Mouse (Mus musculus) embryo, embryonic 11 days (tissue): ENCODE measurements around the gene Traf7.

Experiments used
- DNase-seq: peaks from one replicate; pipeline ENCODE4 v3.0.0-alpha.2; 2015

The Traf7 gene

DNA sequence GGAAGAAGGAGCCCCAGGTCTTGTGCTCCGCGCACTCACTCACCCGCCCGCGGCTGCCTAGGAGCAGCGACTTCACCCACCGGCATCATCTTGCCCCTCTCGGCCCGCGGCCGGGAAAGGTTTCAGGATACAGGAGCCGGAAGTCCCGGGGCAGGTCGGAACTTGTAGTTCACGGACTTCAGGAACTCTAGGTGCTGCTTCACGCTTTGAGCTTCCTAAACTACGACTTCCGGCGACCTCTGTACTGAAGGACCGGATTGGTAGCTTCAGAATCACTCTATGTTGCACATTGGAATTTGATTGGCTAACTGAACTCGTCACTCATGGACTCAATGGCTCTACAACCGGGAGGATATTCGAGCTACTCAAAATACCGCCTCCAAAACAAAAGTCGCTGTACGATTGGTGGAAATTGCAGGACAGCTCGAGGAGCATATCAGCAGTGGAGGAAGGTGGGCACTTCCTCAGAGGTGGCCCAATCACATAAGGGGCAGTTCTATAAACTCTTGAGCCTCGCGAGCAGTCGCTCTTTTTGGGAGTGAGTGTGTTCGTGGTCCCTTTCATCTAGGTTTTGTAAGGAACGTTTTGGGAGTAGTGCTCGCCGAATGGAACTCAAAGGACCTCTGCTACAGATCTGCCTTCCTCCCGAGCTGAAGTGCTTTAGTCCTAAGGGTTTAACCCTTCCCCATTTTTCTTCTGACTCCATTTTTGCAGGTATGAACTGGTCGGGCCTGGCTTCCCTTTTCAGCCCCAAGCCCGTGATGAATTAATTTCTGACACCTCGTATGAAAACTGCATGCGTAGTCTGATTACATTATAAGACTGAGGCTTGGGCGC is at the start of gene Traf7:
Traf7 (minus strand) TSS at position 216 of the 837 bp plus-strand sequence.
- DNase-seq, result peak; percentile 97

DNA sequence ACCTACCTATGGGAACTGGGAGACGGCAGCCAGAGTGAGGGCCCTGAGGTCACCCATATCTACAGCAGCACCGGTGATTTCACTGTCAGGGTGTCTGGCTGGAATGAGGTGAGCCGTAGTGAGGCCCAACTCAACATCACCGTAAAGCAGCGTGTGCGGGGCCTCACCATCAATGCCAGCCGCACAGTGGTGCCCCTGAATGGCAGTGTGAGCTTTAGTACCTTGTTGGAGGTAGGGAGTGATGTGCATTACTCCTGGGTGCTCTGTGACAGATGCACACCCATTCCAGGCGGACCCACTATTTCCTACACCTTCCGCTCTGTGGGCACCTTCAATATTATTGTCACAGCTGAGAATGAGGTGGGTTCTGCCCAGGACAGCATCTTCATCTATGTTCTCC is 46.1 kb upstream of the Traf7 start:
- DNase-seq, result no peak

DNA sequence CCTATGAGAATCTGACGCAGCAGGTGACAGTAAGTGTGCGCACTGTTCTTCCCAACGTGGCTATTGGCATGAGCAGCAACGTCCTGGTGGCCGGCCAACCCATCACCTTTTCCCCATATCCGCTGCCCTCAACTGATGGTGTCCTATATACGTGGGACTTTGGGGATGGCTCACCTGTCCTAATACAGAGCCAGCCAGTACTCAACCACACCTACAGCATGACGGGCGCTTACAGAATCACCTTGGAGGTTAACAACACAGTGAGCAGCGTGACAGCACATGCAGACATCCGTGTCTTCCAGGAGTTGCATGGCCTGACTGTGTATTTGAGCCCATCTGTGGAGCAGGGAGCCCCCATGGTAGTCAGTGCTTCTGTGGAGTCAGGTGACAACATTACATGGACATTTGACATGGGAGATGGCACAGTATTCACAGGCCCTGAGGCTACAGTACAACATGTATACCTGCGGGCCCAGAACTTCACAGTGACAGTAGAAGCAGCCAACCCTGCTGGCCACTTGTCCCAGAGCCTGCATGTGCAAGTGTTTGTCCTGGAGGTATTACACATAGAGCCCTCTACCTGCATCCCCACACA is 45.0 kb upstream of the Traf7 start:
- DNase-seq, result no peak

DNA sequence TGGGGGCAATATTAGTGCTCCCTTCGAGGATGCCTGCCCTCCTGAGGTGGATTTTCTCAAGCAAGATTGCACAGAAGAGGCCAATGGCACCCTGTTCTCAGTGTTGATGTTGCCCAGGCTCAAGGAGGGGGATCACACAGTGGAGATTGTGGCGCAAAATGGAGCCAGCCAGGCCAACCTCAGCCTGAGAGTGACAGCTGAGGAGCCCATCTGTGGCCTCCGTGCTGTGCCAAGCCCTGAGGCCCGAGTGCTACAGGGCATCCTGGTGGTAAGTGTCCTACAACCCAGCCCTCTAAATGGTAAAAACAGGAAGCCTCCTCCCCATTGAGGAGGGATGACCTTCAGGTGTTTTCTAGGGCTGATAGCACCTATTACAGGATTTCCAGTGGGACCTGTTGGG is 42.1 kb upstream of the Traf7 start:
- DNase-seq, result no peak

DNA sequence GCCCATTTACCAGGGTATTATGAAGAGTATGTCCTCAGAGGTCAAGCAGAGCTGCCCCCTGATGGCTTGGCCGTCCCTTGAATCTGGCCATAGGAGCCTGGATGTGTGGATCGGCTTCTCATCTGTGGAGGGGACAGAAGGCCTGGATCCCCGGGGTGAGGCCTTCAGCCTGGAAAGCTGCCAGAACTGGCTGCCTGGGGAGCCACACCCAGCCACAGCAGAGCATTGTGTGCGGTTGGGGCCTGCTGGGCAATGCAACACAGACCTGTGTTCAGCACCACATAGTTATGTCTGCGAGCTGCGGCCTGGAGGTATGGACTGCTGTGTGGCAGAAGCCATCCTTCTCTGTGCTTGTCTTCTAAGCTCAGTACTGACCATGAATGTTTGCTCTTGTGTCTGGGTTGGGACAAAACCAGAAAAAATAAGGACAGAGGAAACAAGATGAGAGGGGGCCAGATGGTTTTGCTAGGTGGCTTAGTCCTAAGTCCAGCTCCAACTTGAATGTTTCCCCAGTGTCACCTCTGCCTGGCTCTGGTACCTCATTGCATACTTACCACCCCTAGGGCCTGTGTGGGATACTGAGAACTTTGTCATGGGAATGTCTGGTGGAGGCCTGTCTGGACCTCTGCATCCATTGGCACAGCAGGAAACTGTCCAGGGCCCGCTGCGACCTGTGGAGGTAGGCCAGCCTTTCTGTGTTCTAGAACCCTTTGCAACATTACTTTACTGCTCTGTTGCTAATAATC is 39.5 kb upstream of the Traf7 start:
- no peak for DNase-seq

DNA sequence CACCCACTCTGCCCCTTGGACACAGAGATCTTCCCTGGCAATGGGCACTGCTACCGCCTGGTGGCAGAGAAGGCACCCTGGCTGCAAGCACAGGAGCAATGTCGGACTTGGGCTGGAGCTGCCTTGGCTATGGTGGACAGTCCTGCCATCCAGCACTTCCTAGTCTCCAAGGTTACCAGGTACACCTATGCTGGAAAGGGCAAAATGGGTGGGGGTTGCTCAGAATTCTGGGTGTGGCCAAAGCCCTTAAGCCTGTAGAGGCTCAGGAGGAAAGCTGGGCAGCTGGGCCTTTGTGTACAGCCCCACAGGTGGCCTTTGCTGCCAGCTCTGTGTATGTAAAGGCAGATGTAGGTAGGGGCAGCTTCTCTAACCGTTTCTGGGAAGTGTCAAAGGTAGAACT is 38.1 kb upstream of the Traf7 start:
- DNase-seq, result no peak

DNA sequence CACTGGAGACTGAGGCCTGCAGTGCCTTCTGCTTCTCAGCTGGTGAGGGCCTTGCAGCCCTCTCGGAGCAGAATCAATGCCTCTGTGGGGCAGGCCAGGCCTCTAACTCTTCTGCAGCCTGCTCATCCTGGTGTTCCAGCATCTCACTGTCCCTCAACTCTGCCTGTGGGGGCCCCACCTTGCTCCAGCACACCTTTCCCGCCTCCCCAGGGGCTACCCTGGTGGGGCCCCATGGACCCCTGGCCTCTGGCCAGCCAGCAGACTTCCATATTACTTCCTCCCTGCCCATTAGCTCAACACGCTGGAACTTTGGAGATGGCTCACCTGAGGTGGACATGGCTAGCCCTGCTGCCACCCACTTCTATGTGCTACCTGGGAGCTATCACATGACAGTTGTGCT is 37.4 kb upstream of the Traf7 start:
- no peak for DNase-seq

DNA sequence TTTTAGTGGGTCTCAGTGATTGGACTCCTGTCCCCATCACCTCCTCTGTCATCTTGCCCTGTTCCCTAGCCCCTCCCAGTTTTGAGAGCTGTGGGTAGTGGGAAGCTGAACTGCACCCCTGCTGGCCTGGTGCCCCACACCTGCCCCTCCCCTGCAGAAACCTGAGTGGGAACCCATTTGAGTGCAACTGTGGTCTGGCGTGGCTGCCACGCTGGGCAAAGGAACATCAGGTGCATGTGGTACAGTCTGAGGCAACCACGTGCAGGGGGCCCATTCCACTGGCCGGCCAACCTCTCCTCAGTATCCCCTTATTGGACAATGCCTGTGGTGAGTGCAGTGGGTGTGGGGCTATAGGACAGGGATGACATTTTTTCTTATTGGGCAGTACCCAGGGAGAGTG is 36.7 kb upstream of the Traf7 start:
- no peak for DNase-seq

DNA sequence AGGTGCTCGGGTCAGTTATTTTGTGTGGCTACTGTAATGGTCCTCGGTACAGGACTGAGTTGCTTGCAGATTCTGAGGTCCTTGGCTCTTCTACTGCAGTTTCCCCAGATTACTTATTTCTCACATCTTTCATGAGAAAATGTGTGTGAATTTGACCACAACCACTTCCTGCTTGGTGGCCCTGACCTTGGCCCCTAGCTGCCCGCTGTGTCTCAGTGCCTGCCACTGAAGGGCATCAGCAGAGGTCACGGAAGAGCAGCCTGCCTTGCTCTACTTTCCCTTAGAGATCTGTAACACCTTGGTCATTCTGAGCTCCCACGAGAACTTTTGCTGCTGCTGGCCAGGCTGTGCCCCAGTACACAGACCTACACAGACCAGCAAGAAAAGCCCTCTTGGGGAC is 35.9 kb upstream of the Traf7 start:
- no peak for DNase-seq

DNA sequence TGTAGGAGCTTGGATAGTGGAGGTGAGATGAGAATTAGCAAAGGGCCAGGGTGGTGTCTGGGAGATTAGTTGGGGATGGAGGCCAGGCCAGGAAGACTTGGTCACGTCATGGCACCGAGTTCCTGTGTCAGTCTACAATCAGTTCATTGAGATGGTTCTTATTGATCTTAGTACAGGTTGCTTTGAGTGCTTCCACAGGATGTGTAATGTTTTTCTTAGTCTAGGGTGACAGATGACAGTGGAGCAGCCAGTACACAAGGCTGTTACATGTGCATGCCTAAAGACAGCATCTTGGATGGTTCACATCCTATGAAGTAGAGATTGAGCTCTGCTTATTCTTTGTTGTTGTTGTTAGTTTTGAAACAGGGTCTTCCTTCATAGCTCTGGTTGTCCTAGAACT is 33.9 kb upstream of the Traf7 start:
- no peak for DNase-seq

DNA sequence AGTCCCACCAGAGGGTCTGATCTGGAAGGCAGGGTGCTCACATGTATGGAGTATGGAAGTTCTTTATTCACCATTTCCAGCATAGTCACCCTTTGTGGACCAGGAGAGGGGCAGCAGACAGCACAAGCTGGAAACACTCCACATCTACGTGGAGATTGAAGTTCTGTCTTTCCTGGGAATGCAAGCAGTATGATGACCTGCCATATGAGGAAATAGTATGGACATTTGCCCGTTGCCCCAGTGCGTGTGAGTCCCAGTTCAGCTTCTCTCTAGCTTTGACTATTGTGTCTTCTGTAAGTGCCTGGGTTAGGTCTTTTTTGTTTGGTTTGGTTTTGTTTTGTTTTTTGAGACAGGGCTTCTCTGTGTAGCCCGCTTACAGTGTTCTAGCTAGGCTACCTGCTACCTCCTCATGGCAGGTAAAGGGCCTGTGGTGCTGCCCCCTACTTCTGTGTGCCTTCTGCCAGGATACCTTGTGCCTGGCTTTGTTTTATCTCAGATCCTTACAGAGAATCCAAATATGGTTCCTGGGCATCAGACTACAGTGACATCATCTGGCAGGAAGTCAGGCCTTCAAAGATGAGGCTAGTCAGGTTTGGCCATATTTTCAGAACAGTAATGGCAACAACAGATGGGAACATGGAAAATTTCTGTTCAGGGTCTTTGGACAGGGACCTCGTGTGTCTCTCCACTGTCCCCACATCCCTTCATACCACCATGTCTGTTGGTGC is 32.7 kb upstream of the Traf7 start:
- no peak for DNase-seq

DNA sequence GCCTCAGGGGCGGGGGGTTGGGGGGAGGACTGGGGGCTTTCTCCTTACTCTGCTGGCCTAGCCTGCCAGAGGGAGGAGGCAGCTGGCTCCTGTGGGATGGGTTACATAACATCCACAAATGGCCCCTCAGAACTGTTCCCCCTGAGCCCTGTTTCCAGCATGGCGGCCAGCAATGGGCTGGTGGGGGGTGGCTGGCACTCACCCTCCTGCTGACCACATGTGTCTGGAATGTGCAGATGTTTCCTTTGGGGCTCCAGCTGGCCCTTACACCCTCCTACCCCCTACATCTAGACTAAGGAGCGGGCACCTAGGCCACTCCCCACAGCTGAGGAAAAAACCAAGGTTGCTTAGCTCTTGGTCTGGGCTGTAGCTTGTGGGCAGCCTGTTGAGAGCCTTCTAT is 31.4 kb upstream of the Traf7 start:
- peak; percentile 11 for DNase-seq

DNA sequence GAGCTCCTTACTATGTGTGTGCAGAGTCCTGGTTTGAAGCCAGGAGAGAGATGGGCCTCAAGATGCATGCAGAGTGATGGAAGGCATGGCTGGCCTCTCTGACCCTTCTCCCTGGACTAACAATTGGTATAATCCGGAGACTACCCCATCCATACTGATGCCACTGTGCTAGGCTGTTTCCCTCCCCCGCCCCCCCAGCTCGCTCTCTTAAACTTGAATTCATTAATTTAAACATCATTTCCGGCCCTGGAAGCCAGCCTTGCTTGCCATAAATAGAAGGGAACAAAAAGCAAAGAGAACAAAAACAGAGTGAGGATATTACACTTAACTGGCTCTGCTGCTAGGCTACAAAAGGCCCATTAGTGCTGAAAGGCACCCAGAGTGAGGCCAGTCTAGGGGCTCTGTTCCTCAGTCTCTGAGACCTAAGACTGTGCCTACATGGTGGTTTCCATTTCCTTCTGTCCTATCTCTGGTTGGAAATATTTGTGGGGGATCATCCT is 30.9 kb upstream of the Traf7 start:
- peak; percentile 42 for DNase-seq

DNA sequence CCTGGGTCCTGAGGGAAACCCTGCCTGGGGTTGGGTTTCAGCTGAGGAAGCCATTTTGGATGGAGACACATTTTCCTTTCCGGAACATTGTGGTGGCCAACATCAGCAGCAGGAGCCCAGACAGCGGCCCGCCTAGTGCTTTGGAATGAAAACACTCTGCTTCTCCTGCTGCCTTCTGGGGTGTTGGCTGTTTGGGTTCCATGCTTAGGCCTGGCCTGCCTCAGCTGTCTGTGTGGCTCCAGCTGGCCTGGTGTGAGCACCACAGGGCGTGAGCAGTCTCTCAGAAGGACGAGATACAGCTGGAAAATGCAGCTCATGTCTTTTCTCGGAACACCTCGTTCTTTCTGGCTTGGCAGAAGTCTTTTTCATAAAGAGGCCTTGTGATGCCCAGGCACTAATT is 29.4 kb upstream of the Traf7 start:
- DNase-seq, result no peak

DNA sequence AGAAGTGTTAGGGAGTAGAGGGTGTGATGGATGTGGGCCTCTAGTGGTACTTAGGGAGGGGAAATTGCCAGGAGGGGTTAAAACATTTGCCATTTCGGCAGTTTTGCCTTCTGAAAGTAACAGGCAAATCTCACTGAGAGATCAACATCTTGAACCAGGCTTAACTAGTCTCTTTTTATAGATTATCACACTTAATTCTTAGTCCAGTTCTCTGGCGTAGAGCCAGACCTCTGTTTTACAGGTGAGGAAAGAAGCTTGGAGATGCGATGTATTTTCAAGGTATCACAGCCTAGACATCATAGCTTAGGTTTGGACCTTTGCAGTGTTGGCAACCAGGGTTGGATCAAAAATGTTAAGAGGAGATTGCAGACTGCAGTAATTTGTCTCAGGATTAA is 23.3 kb upstream of the Traf7 start:
- DNase-seq, result no peak

DNA sequence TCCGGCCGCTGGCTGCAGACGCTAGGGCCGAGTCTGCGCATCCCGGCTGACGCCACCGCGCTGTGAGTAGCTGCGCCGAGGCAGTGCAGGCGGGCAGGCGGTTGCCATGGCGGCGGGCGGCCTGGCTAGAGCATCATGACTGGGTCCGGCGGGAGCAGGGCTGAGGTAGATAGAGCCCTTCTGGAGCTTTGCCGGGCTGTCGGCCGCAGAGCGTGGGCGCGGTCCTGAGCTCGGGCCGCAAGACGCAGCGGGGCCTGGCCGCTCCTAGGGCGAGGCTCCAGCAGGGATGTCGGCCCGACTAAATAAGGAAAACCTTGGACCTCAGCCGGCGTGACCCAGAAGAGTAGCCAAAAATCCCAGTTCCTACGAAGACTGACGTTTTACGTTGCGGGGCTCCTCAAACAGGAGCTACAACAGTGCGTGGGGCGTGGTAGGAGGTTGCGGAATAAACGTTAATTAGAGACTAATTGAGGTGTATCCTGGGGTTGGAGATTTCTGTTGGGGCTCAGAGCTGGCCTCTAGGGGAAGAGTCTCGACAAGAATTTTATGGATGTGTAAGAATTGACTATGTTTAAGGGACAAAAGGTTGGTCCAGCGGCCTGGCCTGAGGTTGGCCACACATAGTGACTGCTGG is 22.8 kb upstream of the Traf7 start:
- peak; percentile 91 for DNase-seq

DNA sequence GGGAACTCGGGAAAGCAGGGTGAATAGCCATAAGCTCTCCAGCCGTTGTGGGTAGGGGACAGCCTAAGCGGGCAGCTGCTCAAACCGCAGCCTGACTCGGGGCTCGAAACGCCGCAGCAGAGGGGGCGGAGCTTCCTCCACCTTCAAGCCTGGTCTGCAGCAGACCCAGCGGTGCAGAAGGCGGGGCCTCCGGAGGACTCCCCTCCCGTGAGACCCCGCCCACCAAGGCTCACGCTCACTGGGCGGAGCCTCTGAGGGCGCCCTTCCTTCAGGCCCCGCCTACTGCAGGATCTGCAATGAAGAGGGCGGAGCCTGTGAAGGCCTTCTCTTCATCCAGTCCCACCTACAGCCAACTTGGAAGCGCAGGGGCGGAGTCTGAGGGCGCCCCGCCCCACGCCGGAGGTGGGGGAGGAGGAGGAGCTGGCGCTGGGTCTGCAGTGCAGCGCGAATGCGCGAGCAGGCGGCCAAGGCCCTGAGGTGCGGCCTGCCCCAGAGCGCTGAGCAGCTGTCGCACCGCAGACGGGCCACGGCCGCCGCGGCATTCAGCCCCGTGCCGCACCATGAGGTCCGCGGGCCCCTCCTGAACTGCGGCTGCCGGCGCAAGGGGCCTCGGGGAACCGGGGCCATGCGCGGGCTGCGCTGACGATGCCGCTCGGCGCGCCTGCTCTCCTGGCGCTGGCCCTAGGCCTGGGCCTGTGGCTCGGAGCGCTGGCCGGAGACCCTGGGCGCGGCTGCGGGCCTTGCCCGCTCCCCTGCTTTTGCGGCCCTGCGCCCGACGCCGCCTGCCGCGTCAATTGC is 22.1 kb upstream of the Traf7 start, which contains the start of gene Pkd1:
Pkd1 (plus strand) TSS at position 217 of the 798 bp plus-strand sequence.
- peak; percentile 100 for DNase-seq

DNA sequence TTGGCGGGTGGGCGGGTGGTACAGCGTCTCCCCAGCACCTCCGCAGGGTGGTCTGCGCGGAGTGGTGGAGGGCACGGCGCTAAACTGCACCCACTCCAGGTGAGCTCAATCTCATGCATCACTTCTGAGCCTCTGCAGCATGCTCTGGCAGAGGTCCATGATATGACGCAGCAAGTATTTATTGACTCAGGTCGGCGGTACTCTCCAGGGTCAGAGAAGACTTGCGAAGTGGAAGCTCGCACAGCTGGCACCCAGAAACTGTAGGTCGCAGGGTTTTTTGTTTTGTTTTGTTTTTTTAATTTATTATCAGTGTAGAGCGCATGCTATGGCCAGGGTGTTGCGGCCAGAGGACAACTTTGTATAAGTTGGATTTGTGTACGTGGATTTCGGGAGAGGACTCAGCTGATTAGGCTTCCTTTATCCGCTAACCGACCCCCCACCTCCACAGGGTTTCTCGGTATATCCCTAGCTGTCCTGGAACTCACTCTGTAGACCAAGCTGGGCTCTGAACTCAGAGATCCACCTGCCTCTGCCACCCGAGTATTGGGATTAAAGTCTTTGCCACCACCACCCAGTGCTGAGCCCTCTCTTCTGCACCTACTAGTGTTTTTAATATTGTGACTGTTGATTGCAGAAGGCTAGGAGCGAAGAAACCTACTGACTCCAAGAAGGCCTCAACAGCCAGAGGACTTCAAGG is 21.3 kb upstream of the Traf7 start:
- peak; percentile 44 for DNase-seq

DNA sequence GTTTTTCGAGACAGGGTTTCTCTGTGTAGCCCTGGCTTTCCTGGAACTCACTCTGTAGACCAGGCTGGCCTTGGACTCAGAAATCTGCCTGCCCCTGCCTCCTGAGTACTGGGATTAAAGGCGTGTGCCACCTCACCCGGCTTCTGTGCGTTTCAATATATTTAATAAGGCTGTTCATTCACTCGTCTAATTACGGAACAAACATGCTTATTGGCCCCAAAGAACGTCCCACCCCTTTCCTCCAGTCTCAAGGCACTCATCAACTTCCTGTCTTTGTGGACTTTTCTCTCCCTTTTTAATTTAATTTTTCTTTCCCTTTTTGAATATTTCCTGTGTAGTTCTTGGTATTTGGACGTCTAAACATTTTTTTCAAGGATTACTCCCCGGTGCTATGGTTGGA is 20.7 kb upstream of the Traf7 start:
- DNase-seq, result no peak

DNA sequence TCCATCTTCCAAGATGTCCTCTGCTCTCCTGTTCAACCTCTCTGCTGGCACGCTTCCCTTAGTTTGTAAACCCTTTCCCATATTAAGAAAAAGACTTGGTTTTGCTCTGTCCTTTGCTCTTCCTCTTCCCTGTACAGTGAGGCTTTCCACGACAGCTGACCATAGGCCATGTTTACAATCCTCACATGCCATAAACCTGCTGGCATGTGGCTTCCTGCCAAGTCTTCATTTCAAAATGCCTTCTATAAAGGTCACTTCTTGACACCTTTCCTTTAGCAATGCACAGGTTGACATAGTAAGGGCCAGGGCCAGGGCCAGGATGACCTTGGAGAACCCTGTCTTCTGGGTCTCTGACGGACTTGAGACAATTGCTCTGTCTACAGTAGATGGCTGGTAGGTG is 18.5 kb upstream of the Traf7 start:
- DNase-seq, result no peak

DNA sequence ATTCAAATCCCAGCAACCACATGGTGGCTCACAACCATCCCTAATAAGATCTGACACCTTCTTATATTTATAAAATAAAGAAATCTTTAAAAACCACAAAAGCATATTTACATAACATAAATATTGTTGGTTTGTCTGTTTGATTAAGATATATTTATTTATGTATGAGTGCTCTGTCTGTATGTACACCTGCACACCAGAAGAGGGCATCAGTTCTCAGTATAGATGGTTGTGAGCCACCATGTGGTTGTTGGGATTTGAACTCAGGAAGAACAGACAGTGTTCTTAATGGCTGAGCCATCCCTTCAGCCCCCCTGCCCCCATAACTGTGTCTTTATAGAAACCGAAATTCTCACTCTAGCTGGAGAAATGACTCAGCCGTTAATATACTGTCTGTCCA is 17.5 kb upstream of the Traf7 start:
- DNase-seq, result no peak
